Mouse (Mus musculus) A20 (cell line): ENCODE data around the gene Srgap2.
A peak's percentile ranks its signal among the peaks of the same experiment; 100 is the strongest.
"Not testable (repeated sequence)": the region's sequence is repeated elsewhere in the genome, so short reads cannot be mapped to it uniquely, and the experiment has no call there.

Source experiments
- DNase-seq: peaks from one replicate; pipeline ENCODE4 v3.0.0-alpha.2; 2011; ENCODE audit warnings: low read depth, low spot score

The Srgap2 gene

GRCm38 (mm10) chr1:131290648-131291047 lies 236.5 kb downstream of the Srgap2 start:
- DNase-seq = peak; percentile 73

GRCm38 (mm10) chr1:131288938-131289337 lies 238.2 kb downstream of the Srgap2 start:
- no peak for DNase-seq

GRCm38 (mm10) chr1:131287267-131287666 lies 239.9 kb downstream of the Srgap2 start:
- no peak for DNase-seq

DNA sequence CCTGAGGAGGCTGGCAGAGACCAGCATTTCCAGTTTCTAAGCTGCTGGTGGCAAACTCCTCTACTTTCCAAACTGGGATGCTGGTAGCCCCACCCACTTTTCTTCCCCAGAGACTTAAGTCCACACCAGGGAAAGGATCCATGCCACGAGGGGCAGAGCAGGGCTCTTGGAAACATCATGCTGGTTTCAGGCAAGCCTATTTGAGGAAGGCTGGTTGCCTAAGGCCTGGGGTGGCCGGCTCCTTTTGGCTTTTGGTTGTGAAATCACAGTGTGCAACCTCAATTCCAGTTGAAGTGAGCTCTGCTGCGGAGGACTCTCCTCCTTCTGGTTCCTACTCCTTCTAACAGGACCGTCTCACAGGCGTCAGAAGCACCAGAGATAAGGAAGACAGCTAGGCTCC lies 240.3 kb downstream of the Srgap2 start:
- no peak for DNase-seq

- DNase-seq = no peak
Measured at GRCm38 (mm10) chr1:131284616-131285015, 242.5 kb downstream of the Srgap2 start.

DNA sequence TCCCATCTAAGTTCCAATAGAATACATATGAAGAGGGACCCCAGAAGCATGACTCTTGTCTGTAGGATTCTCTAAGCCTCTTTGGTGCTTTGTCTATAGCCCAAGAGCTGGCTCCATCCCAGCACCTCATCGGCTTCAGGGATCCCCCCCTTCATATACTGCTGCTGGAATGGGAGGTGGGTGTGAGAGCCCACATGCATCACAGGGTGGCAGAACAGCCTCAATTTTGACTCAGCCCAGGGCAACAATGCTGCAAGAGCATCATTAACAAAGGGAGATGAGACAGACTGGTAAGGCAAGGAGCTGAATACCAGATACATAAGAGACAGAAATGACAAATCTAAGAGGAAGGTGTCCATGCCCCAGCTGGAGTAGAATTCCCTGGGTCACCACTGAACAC lies 243.0 kb downstream of the Srgap2 start:
- DNase-seq = no peak

DNA sequence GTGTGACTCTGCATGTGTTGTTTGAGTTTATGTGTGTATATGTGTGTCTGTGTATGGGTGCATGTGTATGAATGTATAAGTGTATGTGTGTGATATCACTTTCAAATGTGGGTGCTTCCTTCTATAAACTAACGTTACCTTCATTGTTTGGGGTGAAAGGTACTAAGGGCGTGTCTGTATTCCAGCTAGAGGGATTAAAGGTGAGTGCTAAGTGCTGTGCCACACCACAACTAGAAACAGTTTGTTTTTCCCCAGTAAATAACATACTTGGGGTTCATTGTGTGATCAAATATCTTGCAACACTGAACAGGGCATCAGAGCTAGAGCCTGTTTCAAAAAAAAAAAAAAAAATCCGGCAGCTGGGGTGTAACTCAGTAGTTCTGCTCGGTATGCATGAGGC lies 245.4 kb downstream of the Srgap2 start:
- no peak for DNase-seq

- DNase-seq = peak; percentile 9
Measured at GRCm38 (mm10) chr1:131280280-131280679, 246.9 kb downstream of the Srgap2 start.

DNA sequence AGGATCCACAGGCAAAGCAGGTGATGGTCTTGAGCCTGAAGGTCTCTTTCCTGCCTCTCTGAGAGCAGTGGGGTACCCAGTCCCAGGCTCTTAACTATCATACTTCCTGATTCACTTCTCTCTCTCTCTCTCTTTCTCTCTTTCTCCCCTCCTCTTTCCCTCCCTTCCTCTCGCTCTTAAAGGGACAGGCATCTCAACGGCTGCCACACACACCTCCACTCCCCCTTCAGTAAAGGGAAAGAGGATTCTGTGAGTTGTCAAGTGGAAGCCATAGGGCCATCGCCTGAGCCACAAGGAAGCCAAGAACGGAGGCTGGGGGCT lies 247.7 kb downstream of the Srgap2 start, which contains the start of gene Ikbke:
Gene Ikbke (minus strand): TSS at position 151 of the 321 bp plus-strand sequence.
- DNase-seq = no peak

DNA sequence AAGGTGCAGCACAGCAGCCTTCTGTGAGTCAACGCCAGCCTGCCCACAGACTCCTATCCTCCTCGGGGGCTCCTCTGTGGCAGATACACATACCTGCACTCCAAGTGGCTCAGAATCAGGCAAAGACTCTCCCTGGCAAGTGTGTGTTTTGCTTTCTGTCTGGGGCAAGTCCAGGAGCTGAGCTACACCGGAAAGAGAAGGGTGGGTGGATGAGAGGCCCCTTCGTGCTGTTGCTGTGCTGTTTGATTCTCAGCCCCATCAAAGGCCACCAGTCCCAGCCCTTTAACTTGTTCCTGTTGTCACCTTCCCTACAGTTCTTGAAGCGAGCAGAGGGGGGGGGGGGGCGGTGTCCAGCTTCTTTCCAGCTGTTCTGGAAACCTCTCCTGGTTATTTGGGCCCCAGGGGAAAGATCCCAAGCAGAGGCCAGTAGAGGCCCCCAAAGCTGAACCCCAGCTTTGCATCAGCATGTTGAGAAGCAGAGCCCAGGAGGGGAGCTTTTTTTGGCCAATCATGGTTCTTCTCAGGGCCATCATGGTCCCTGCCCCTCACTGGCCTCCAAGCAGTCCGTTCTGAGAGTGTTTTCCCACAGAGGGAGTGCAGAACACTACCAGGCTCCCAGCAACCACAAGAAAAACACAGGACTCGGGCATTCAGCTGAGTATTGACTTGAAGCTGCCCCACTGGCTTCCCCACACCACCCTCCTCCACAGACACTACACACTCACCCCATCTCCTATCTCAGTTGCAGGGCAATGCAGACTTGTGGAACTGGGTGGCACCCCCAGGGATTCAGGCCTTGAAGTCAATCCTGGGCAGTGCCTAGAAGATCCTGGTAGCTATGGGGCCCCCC lies 248.3 kb downstream of the Srgap2 start:
- DNase-seq = no peak

DNA sequence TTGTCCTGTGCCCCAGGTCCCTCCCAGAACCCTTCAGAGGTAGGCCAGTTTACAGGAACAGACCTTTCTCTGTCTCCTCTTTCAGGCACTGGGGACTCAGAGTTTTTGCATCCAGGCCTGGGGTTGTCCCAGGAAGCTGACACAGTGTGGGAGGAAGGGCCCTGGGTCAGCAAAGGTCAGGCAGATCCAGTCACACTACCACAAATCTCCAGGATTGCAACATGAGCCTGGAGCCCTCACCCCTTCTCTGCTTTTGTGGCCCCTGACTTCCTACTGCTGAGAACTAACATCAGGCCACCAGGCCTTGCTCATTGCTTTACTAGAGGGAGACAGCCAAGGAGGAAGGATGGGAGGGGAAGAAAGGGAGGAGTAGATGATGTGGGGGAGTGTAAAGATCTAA lies 250.3 kb downstream of the Srgap2 start:
- DNase-seq = no peak

DNA sequence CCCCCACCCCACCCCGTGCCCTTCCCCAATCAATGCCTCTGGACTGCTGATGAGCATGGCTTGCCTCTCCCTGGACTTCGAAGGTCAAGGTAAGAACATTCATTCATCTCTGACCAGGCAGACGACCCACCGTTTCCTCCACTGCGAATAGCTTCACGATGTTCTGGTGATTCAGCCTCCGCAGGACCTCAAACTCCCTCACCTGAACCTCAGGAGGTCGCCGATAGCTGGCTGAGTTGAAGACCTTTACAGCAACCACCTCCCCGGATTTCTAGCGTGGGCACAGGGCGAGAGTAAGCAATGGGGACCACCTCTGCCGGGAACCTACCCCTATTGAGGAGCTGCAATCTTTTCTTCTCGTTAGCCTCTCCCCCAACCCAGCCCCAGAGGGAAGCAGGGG lies 251.6 kb downstream of the Srgap2 start:
- DNase-seq = no peak

DNA sequence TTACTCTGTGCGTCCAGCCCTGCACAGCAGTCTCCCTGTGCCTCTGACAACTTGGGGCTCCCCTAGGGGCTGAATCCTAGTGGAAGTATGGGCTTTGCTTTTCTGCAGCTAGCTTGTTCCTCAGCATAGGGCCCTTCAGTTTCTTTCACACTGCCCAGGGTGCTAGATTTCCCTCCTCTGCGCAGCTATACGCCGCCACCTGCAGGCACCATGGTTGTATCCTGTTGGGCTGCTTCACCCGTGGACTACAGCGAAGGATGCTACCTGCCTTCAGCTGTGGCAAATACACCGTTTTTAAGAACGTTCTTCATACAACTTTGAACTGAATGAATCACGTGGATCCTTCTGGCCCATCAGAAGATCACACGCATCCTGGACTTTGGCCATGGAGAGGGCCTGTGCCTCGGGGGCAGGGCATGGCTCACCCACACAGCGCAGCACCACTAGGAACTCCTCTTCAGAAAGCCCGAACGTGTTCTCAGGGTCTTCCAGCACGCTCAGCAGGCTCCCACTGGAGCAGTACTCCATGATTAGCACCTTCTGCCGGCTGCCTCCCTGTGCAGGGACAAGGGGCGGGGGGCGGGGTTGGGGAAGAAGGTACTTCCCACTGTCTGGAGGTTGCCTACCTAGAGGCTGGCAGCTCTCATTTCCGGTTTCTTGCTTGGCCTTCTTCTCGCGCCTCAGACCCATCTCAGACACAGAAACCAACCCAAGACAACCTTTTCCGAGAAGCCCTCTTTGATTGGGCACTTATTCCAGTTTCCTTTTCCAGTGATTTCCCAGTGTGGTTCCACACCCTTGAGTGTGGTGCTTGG lies 252.2 kb downstream of the Srgap2 start:
- peak; percentile 73 for DNase-seq

GRCm38 (mm10) chr1:131269797-131270578 lies 257.2 kb downstream of the Srgap2 start:
- peak; percentile 73 for DNase-seq

DNA sequence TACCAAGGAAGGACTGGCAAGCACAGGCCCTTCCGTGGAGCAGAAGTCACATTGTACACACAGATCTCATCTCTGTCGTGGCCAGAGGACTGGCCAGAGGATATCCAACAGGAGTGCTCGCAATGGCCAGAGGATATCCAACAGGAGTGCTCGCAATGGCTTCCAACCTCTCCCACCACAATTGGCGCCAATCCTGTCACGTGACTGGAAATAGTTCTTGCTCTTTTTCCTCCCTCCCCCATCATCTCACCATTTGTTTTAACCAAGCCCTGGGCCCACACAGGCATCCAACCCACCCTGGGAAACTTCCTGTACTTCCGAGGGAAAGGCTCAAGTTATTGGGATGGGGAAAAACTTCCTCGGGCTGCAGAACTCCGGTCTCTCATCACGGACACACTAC lies 258.4 kb downstream of the Srgap2 start:
- no peak for DNase-seq

GRCm38 (mm10) chr1:131263905-131264304 lies 263.2 kb downstream of the Srgap2 start:
- DNase-seq = no peak

DNA sequence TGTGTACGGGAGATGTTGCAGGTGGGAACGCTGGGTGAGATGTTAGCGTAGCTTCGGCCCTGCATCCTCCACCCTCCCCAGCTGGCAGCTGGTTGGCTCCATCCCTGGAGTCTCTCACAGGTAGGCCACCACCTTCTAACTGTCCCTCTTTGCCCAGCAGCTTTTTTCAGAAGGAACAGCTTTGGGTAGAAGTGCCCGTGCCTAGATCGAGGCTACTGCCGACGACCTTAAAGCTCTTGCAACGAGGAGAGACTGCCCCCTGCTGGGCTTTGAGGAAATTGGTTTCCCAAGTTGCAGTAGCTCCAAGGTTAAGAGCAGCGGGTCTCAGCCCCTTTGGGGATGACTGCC lies 266.9 kb downstream of the Srgap2 start:
- peak; percentile 76 for DNase-seq

DNA sequence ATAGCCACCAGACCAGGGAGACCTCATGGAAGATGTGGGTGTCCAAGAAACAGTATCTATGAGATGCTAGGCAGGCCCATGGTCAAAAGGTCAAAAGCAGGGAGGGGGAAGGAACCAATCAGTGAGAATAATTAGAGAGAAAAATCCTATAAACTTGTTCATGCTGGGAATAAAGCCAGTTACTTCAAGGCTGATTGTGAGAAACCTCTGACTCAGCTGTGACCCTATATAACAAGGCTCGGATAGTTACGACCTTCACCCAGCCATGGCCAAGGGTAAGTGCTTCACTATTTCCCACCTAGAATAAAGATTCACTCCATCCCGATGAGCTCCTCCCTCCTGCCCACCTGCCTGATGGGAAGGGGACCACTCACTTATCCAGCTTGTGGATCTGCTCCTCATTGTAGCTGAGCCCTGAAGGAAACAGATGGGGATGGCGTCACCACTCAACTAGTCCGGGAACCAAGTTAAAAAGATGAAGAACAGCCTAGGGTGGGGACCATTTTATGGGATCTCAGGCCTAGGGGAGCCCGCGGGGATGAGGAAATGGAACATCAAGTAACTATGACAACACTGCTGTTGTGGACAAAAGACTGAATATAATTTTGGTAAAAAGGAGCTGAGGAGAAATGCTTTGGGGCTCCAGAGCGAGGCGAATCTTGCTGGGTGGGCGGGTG lies 267.4 kb downstream of the Srgap2 start:
- DNase-seq = no peak

DNA sequence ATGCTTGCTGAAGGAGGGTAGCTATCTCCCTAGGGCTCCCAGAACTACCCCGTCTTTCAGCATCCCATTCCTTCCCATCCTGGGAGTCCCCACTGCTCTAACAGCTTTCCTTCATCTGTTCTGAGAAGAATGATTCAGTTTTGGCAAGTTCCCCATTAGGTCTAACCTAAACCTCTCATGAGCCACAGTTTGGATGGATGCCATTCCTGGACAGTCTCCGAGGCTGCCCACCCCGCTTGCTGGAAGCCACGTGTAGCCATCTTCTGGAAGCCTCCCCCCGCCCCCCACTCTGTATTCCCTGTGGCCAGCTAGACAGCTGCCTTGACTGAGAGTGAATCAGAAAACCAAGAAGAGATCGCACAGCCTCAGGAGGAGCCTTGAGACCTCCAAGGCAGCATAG lies 269.9 kb downstream of the Srgap2 start:
- DNase-seq = no peak

- DNase-seq = not testable (repeated sequence)
Measured at GRCm38 (mm10) chr1:131252516-131253250, 274.5 kb downstream of the Srgap2 start.
